Mouse (Mus musculus): ENCODE data around the gene Cfap221. TPM values are rescaled to one million over a fixed set of nuclear protein-coding genes. Genes with fewer than 3 reads are reported as not detected.

Cfap221 gene
- polyA plus RNA-seq, 1 experiment = not detected

DNA sequence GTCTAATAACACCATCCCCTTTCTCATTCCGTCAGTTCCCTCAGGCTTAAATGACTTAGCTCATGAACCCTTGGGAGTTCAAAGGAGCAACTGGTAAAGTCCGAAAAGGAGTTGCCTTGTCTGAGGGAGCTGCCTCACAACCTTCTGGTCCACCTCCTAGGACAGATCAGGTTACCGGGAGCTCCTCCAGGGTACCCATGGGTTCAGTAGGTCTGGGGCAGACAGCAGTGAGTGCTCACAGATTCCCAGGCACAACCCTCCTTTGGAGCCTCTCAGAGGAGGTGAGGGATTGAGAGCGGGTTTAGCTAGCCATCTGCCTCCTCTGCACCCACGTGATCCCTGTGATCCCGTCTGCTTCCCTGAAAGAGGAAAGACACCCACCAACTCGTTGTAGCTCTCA, 60.2 kb downstream of the Cfap221 start:
- TF ChIP-seq POLR2A (IDR thresholded peaks at IDR 0.05; ENCODE audit: borderline replicate concordance, control insufficient read depth, low read depth, low read length) (no peak), CTCF (IDR thresholded peaks at IDR 0.05; ENCODE audit: control insufficient read depth, insufficient read depth, low read length) (no peak)
- Histone ChIP-seq H3K27ac (ENCODE audit: control insufficient read depth, insufficient read depth, low read depth, low read length, poor library complexity) (no peak overlapping the region), H3K4me3 (replicated peaks; ENCODE audit: control insufficient read depth, low read depth, low read length) (no peak overlapping the region), H3K4me1 (ENCODE audit: control insufficient read depth, insufficient read depth, low read length) (no peaks in the 10 kb centered on the region)
- WGBS = 44% methylated on average over 7 of the region's 7 CpGs

DNA sequence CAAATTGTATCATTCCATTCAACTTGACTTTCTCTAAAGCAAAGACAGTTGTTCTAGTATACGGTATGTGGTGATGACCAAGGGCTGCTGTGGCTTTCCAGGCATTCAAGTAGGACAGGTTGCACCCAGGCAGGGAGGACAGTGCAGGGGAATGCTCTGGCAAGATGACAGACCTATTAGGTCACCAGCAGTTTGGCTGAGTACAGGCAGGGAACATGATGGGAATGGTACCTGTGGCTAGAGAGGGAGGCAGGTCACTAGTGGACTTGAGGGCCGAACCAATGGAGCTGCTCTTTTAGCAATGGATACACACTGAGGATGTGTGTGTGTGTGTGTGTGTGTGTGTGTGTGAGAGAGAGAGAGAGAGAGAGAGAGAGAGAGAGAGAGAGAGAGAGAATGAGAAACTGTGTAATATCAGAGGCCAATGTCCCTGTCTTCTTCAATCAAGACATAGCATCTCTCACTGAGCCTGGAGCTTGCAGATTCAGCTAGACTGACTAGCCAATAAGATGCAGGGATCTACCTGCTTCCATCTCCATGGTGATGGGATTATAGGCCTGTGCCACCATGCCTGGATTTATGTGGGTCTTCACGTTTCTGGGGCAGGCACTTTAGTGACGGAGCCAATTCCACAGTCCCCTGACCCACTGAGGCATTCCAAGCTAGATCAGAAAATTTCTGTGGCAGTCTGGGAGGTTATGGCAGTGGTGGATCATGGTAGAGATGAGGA, 65.4 kb downstream of the Cfap221 start:
- no peak for TF ChIP-seq CTCF (IDR thresholded peaks at IDR 0.05; ENCODE audit: control insufficient read depth, insufficient read depth, low read length)
- no peak for TF ChIP-seq POLR2A (IDR thresholded peaks at IDR 0.05; ENCODE audit: borderline replicate concordance, control insufficient read depth, low read depth, low read length)
- Histone ChIP-seq H3K4me3 (replicated peaks; ENCODE audit: control insufficient read depth, low read depth, low read length) (no peak overlapping the region), H3K4me1 (ENCODE audit: control insufficient read depth, insufficient read depth, low read length) (no peaks in the 10 kb centered on the region), H3K27ac (ENCODE audit: control insufficient read depth, insufficient read depth, low read depth, low read length, poor library complexity) (no peak overlapping the region)
- 79% methylated on average over 4 of the region's 4 CpGs for WGBS

DNA sequence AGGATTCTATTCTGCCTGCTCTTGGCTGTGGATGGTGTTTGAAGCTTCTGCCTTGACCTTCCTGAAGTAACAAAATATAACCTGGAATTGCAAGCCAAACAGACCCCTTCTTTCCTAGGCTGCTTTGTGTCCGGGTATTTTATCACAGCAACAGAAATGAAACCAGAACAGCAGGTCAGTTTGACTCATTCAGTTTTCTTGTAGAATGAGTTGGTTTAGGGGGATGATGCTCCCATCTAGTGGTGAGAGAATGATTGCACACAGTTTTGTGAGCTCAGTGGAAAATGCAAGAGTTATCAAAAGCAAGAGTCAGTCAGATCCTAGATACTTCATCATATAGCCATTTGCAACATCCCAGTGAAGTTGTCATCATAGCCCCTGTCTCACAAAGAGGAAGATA, 67.3 kb downstream of the Cfap221 start:
- no peaks in the 10 kb centered on the region for H3K4me1 ChIP-seq (ENCODE audit: control insufficient read depth, insufficient read depth, low read length)
- no peak overlapping the region for H3K27ac ChIP-seq (ENCODE audit: control insufficient read depth, insufficient read depth, low read depth, low read length, poor library complexity)
- H3K4me3 ChIP-seq (replicated peaks; ENCODE audit: control insufficient read depth, low read depth, low read length) = no peak overlapping the region
- no peak for TF ChIP-seq CTCF (IDR thresholded peaks at IDR 0.05; ENCODE audit: control insufficient read depth, insufficient read depth, low read length)
- no peak for TF ChIP-seq POLR2A (IDR thresholded peaks at IDR 0.05; ENCODE audit: borderline replicate concordance, control insufficient read depth, low read depth, low read length)
- 28% methylated on average over 1 of the region's 1 CpGs for WGBS

DNA sequence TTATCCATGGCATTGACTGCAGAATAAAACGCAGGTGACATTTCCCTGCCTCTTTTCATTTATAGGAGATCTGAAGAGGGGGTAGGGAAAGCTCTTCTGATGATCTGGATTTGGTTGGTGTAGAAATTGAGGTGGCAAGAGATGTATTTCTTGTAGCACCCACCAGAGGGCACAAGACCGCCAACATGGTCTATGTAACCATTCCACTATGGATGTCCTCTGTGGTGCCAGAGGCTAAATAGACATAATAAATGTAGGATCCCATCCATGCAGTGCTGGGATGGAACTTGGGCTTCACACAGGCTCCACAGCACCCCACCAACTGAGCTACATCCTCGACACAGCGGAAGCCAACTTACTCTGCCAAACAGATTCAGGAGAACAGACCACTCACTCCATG, 77.7 kb downstream of the Cfap221 start:
- Histone ChIP-seq H3K27ac (ENCODE audit: control insufficient read depth, insufficient read depth, low read depth, low read length, poor library complexity) (no peak overlapping the region), H3K4me3 (replicated peaks; ENCODE audit: control insufficient read depth, low read depth, low read length) (no peak overlapping the region), H3K4me1 (ENCODE audit: control insufficient read depth, insufficient read depth, low read length) (no peaks in the 10 kb centered on the region)
- WGBS = 54% methylated on average over 4 of the region's 4 CpGs
- no peak for TF ChIP-seq CTCF (IDR thresholded peaks at IDR 0.05; ENCODE audit: control insufficient read depth, insufficient read depth, low read length)
- no peak for TF ChIP-seq POLR2A (IDR thresholded peaks at IDR 0.05; ENCODE audit: borderline replicate concordance, control insufficient read depth, low read depth, low read length)

DNA sequence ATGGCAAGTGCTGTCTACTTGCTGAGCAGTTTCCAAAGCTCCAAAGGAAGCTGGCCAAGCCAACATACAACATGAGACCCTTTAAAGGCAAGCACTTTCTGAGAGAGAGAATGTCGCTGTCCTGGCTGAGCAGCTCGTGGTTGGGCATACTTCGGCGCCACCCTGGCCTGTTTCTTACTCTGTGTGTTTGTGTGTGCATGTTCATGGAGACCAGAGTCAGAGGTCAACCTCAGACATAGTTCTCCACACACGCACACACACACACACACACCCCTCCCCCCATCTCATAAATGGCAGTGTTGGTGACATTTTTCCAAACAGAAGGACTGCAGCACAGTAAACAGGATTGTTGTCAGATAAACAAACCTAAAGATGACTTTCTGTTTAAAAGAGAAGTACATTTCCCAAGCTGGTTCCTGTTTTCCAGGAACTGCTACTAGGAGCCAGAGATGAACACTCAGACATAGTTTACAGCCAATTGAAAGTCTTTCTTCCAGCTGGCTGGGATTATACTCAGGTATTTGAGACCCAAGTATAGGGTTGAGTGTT, 80.1 kb downstream of the Cfap221 start:
- TF ChIP-seq CTCF (IDR thresholded peaks at IDR 0.05; ENCODE audit: control insufficient read depth, insufficient read depth, low read length) = no peak
- no peak for TF ChIP-seq POLR2A (IDR thresholded peaks at IDR 0.05; ENCODE audit: borderline replicate concordance, control insufficient read depth, low read depth, low read length)
- Histone ChIP-seq H3K4me1 (ENCODE audit: control insufficient read depth, insufficient read depth, low read length) (no peaks in the 10 kb centered on the region), H3K4me3 (replicated peaks; ENCODE audit: control insufficient read depth, low read depth, low read length) (no peak overlapping the region), H3K27ac (ENCODE audit: control insufficient read depth, insufficient read depth, low read depth, low read length, poor library complexity) (no peak overlapping the region)
- whole genome bisulfite sequencing = 82% methylated on average over 5 of the region's 5 CpGs

DNA sequence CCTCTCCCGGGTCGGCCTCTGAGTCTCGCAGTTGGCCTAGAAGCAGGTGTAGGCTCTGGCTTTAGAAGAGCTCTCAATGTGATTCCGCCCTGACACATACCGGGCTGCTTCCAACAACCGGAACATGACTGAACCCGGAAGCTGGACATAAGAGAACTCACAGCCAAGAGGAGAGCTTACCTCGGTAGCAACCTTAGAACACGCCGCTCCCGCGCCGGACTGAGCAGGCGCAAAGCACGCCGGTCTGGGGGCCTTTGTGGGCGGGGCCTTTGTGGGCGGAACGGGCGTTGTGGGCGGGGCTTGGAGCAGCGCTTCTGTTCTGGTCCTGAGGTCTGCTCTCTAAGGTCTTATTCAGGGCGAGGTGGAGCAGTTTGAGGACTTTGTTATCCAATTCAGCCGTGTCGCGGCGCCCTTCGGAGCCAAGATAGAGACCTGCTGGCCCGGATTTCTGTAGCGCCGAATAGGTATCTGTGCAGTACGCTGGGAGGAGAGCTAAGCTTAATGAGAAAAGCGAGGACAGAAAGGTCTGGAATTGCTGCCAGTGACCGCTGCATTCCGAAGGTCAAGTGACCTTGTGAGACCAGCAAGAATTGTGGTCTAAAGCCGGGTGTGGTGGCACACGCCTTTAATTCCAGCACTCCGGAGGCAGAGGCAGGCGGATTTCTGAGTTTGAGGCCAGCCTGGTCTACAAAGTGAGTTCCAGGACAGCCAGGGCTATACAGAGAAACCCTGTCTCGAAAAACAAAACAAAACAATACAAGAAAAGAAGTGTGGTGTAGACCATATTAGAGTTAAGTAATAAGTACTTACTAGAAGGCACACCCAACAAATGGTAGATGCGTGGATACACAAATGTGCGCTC, 83.8 kb downstream of the Cfap221 start, which contains the start of gene Tmem177:
Gene Tmem177, minus strand, starts transcription at position 256 of the 862 bp plus-strand sequence.
- TF ChIP-seq CTCF (IDR thresholded peaks at IDR 0.05; ENCODE audit: control insufficient read depth, insufficient read depth, low read length) (no peak), POLR2A (IDR thresholded peaks at IDR 0.05; ENCODE audit: borderline replicate concordance, control insufficient read depth, low read depth, low read length) (peak; percentile 74; the same call in 1 of the 2 replicates)
- H3K4me3 ChIP-seq (replicated peaks; ENCODE audit: control insufficient read depth, low read depth, low read length) = peak within 1 kb of the TSS; percentile 67
- H3K27ac ChIP-seq (ENCODE audit: control insufficient read depth, insufficient read depth, low read depth, low read length, poor library complexity) = no peak within 1 kb of the TSS
- WGBS = 8% methylated on average over 42 of the region's 42 CpGs
- no peaks in the 10 kb centered on the region for H3K4me1 ChIP-seq (ENCODE audit: control insufficient read depth, insufficient read depth, low read length)

DNA sequence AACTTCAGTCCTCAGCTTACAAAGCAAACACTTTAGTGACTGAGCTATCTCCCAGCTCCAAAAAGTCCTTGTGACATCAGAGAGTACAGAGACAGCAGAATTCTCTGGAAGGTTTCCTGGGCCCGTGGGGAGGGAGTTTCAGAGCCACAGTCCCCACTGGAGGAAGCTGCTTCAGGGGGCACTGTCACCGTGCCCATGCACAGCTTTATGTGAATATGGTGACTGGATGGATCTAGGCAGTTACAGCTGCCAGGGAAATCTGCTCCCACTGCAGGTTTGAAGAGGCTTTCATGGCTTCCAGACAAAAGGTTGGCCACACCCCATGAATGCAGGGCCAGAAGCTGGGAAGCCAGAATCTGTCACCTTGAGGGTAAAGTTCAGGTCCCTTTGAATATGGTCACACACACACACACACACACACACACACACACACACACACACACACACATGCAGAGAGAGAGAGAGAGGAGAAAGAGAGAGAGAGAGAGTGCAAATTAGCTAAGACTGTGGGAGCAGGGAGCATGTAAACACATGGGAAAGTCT, 89.8 kb downstream of the Cfap221 start:
- WGBS = 87% methylated on average over 2 of the region's 2 CpGs
- H3K27ac ChIP-seq (ENCODE audit: control insufficient read depth, insufficient read depth, low read depth, low read length, poor library complexity) = no peak overlapping the region
- H3K4me3 ChIP-seq (replicated peaks; ENCODE audit: control insufficient read depth, low read depth, low read length) = no peak overlapping the region
- TF ChIP-seq CTCF (IDR thresholded peaks at IDR 0.05; ENCODE audit: control insufficient read depth, insufficient read depth, low read length) = no peak
- TF ChIP-seq POLR2A (IDR thresholded peaks at IDR 0.05; ENCODE audit: borderline replicate concordance, control insufficient read depth, low read depth, low read length) = no peak
- no peaks in the 10 kb centered on the region for H3K4me1 ChIP-seq (ENCODE audit: control insufficient read depth, insufficient read depth, low read length)

DNA sequence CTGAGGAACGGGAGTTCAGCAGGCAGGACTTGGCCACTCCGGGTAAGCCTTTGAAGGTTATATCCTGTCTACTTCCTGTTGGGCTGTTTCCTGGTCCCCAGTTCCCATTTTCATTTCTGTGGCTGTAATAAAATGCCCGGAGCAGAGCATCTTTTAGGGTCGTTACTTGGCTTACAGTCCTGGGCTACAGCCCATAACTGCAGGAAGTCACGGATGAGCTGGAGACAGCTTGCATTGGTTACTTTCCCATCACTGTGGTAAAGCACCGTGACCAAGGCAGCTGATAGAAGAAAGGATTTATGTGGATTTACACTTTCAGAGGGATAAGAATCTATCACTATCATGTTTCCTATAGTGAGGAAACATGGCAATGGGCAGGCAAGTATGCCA, 93.8 kb downstream of the Cfap221 start:
- TF ChIP-seq POLR2A (IDR thresholded peaks at IDR 0.05; ENCODE audit: borderline replicate concordance, control insufficient read depth, low read depth, low read length) (no peak), CTCF (IDR thresholded peaks at IDR 0.05; ENCODE audit: control insufficient read depth, insufficient read depth, low read length) (no peak)
- Histone ChIP-seq H3K4me1 (ENCODE audit: control insufficient read depth, insufficient read depth, low read length) (no peaks in the 10 kb centered on the region), H3K4me3 (replicated peaks; ENCODE audit: control insufficient read depth, low read depth, low read length) (no peak overlapping the region), H3K27ac (ENCODE audit: control insufficient read depth, insufficient read depth, low read depth, low read length, poor library complexity) (no peak overlapping the region)
- WGBS = 43% methylated on average over 6 of the region's 6 CpGs

Data from bone marrow, adult 2 months (tissue).